Mouse (Mus musculus): ENCODE measurements around the gene Ssbp3. TPM values are rescaled to one million over a fixed set of nuclear protein-coding genes. Genes with fewer than 3 reads are reported as not detected.

Gene Ssbp3
- total and polyA plus RNA-seq, 2 experiments from 2014 or later, result 108 to 155 TPM

DNA sequence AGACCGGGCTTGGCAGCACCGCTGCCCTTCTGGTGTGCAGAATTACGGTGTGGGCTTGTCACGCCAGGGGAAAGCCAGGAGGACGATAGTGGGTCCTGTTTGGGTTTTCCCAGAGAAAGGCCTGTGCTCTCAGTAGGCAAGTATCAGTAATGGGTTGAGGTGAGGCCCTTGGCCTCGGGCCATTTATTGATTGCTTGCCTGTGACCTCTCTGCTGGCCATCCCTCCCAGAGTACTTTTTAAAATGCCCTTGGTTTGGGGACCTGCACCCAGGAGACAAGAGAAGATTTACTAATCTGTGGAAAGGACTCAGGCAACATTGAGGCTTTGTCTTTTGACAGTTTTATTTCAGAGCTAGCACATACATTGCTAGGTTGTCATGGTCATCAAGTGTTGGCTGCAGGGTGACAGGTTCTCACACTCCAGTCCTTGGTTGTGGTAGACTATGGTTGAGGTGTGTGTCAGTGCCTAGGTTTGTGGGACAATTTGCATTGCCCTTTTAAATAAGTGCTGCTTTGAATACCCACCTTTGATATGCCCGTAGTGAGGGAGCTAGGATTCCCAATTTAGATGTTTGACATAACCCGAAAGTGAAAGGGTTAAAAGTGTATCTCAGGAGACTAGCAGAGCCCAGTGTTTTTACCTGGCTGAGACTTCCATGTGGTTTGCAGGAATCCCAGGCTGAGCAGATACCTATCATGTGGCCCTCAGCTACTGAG is 28.2 kb downstream of the Ssbp3 start:
- 34% methylated on average over 8 of the region's 8 CpGs for WGBS
- H3K4me2 ChIP-seq (ENCODE audit: low read depth, low read length), result no peak overlapping the region
- ATAC-seq, result no peak
- H3K4me3 ChIP-seq (ENCODE audit: low read length), result no peak overlapping the region
- no peak for TF ChIP-seq CTCF (IDR thresholded peaks at IDR 0.05; ENCODE audit: low read depth)
- H3K9me3 ChIP-seq (ENCODE audit: low read length), result no peaks in the 10 kb centered on the region
- no peak for DNase-seq (ENCODE audit: low spot score)
- H3K36me3 ChIP-seq (ENCODE audit: insufficient read depth, low read length), result no peaks in the 10 kb centered on the region
- H3K27ac ChIP-seq, result peak overlapping the region; percentile 69; the same call in 1 of the 2 replicates
- peaks cover 71% of the 10 kb centered on the region for H3K4me1 ChIP-seq (ENCODE audit: insufficient read depth, low read length)
- H3K9ac ChIP-seq (replicated peaks; ENCODE audit: low read length), result no peak overlapping the region
- H3K27me3 ChIP-seq (ENCODE audit: insufficient read depth, low read length), result no peaks in the 10 kb centered on the region

GRCm38 (mm10) chr4:106939223-106939918 is 28.9 kb downstream of the Ssbp3 start:
- WGBS, result 15% methylated on average over 6 of the region's 6 CpGs
- peak; percentile 61 for ATAC-seq

GRCm38 (mm10) chr4:106939919-106940227 is 29.4 kb downstream of the Ssbp3 start:
- no peaks in the 10 kb centered on the region for H3K36me3 ChIP-seq (ENCODE audit: insufficient read depth, low read length)
- peak overlapping the region; percentile 69 for H3K27ac ChIP-seq
- H3K4me1 ChIP-seq (ENCODE audit: insufficient read depth, low read length), result peaks cover 75% of the 10 kb centered on the region
- no peak overlapping the region for H3K9ac ChIP-seq (replicated peaks; ENCODE audit: low read length)
- H3K9me3 ChIP-seq (ENCODE audit: low read length), result no peaks in the 10 kb centered on the region
- no peak for TF ChIP-seq CTCF (IDR thresholded peaks at IDR 0.05; ENCODE audit: low read depth)
- H3K4me3 ChIP-seq (ENCODE audit: low read length), result no peak overlapping the region
- DNase-seq (ENCODE audit: low spot score), result no peak
- peak; percentile 48 for ATAC-seq
- H3K4me2 ChIP-seq (ENCODE audit: low read depth, low read length), result 0 out of 2 replicates have a peak overlapping the region, but pooled peaks have one; percentile 1
- 13% methylated on average over 4 of the region's 4 CpGs for WGBS
- H3K27me3 ChIP-seq (ENCODE audit: insufficient read depth, low read length), result no peaks in the 10 kb centered on the region

More at GRCm38 (mm10) chr4:106939223-106939918, 28.9 kb downstream of the Ssbp3 start:
- H3K36me3 ChIP-seq (ENCODE audit: insufficient read depth, low read length), result no peaks in the 10 kb centered on the region
- H3K4me3 ChIP-seq (ENCODE audit: low read length), result no peak overlapping the region
- TF ChIP-seq CTCF (IDR thresholded peaks at IDR 0.05; ENCODE audit: low read depth), result no peak
- H3K9ac ChIP-seq (replicated peaks; ENCODE audit: low read length), result no peak overlapping the region
- no peaks in the 10 kb centered on the region for H3K9me3 ChIP-seq (ENCODE audit: low read length)
- H3K27me3 ChIP-seq (ENCODE audit: insufficient read depth, low read length), result no peaks in the 10 kb centered on the region
- DNase-seq (ENCODE audit: low spot score), result peak; percentile 91
- H3K4me2 ChIP-seq (ENCODE audit: low read depth, low read length), result 0 out of 2 replicates have a peak overlapping the region, but pooled peaks have one; percentile 1
- H3K27ac ChIP-seq, result peak overlapping the region; percentile 69
- peaks cover 76% of the 10 kb centered on the region for H3K4me1 ChIP-seq (ENCODE audit: insufficient read depth, low read length)

DNA sequence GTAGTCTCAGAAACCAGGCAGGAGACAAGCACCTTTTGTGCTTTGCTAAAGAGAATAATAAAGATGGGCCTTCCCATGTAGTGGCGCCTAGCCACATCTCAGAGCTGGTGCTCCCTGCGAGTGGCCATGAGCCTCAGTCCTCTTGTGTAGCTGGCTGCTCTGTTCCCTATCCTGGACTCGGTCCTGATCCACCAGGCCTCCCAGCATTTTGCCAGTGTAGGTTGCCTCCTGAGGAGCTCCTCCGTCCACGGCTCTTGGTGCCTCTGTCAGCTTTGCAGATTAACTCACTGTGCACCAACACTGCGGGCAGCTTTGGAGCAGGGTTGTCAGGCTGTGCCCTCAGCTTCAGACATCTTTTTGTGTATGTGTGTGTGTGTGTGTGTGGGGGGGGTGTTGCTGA is 30.4 kb downstream of the Ssbp3 start:
- no peaks in the 10 kb centered on the region for H3K9me3 ChIP-seq (ENCODE audit: low read length)
- 0 out of 2 replicates have a peak overlapping the region, but pooled peaks have one; percentile 13 for H3K9ac ChIP-seq (replicated peaks; ENCODE audit: low read length)
- H3K4me2 ChIP-seq (ENCODE audit: low read depth, low read length), result no peak overlapping the region
- H3K4me1 ChIP-seq (ENCODE audit: insufficient read depth, low read length), result peaks cover 65% of the 10 kb centered on the region
- H3K36me3 ChIP-seq (ENCODE audit: insufficient read depth, low read length), result no peaks in the 10 kb centered on the region
- H3K4me3 ChIP-seq (ENCODE audit: low read length), result no peak overlapping the region
- no peak for TF ChIP-seq CTCF (IDR thresholded peaks at IDR 0.05; ENCODE audit: low read depth)
- 38% methylated on average over 6 of the region's 6 CpGs for WGBS
- no peak overlapping the region for H3K27ac ChIP-seq
- no peak for ATAC-seq
- no peak for DNase-seq (ENCODE audit: low spot score)
- H3K27me3 ChIP-seq (ENCODE audit: insufficient read depth, low read length), result no peaks in the 10 kb centered on the region

GRCm38 (mm10) chr4:106941475-106941874 is 31.0 kb downstream of the Ssbp3 start:
- Histone ChIP-seq H3K9ac (replicated peaks; ENCODE audit: low read length) (no peak overlapping the region), H3K27ac (no peak overlapping the region), H3K4me1 (ENCODE audit: insufficient read depth, low read length) (peaks cover 61% of the 10 kb centered on the region), H3K4me2 (ENCODE audit: low read depth, low read length) (no peak overlapping the region), H3K27me3 (ENCODE audit: insufficient read depth, low read length) (no peaks in the 10 kb centered on the region), H3K9me3 (ENCODE audit: low read length) (no peaks in the 10 kb centered on the region), H3K36me3 (ENCODE audit: insufficient read depth, low read length) (no peaks in the 10 kb centered on the region), H3K4me3 (ENCODE audit: low read length) (no peak overlapping the region)
- ATAC-seq (no peak), DNase-seq (ENCODE audit: low spot score) (no peak)
- TF ChIP-seq CTCF (IDR thresholded peaks at IDR 0.05; ENCODE audit: low read depth), result no peak

GRCm38 (mm10) chr4:106942491-106942890 is 32.0 kb downstream of the Ssbp3 start:
- Histone ChIP-seq H3K9ac (replicated peaks; ENCODE audit: low read length) (no peak overlapping the region), H3K9me3 (ENCODE audit: low read length) (no peaks in the 10 kb centered on the region), H3K4me1 (ENCODE audit: insufficient read depth, low read length) (peaks cover 61% of the 10 kb centered on the region), H3K4me2 (ENCODE audit: low read depth, low read length) (no peak overlapping the region), H3K36me3 (ENCODE audit: insufficient read depth, low read length) (no peaks in the 10 kb centered on the region), H3K27me3 (ENCODE audit: insufficient read depth, low read length) (no peaks in the 10 kb centered on the region), H3K4me3 (ENCODE audit: low read length) (no peak overlapping the region), H3K27ac (no peak overlapping the region)
- DNase-seq (ENCODE audit: low spot score), result no peak
- no peak for TF ChIP-seq CTCF (IDR thresholded peaks at IDR 0.05; ENCODE audit: low read depth)
- 64% methylated on average over 4 of the region's 4 CpGs for WGBS
- no peak for ATAC-seq

- H3K4me2 ChIP-seq (ENCODE audit: low read depth, low read length), result no peak overlapping the region
- no peak for ATAC-seq
- H3K4me3 ChIP-seq (ENCODE audit: low read length), result no peak overlapping the region
- no peaks in the 10 kb centered on the region for H3K36me3 ChIP-seq (ENCODE audit: insufficient read depth, low read length)
- H3K4me1 ChIP-seq (ENCODE audit: insufficient read depth, low read length), result peaks cover 55% of the 10 kb centered on the region
- no peaks in the 10 kb centered on the region for H3K9me3 ChIP-seq (ENCODE audit: low read length)
- no peak for DNase-seq (ENCODE audit: low spot score)
- WGBS, result 60% methylated on average over 2 of the region's 2 CpGs
- H3K27me3 ChIP-seq (ENCODE audit: insufficient read depth, low read length), result no peaks in the 10 kb centered on the region
- no peak overlapping the region for H3K27ac ChIP-seq
- no peak for TF ChIP-seq CTCF (IDR thresholded peaks at IDR 0.05; ENCODE audit: low read depth)
- no peak overlapping the region for H3K9ac ChIP-seq (replicated peaks; ENCODE audit: low read length)
Measured at GRCm38 (mm10) chr4:106943627-106944026, 33.1 kb downstream of the Ssbp3 start.

Measured in hindbrain, postnatal 0 days (tissue).